Mouse (Mus musculus): ENCODE measurements at regions not wholly inside any gene's neighbourhood (a gene's known extent, or its start where the extent isn't known, plus 50 kb on each side); places are given as distances from the start of the nearest gene placed in this dataset.

GRCm38 (mm10) chr6:118301880-118302782 lies 104.6 kb upstream of the Ret start:
- TF ChIP-seq POLR2A (IDR thresholded peaks at IDR 0.05; ENCODE audit: insufficient read depth, low read depth, low read length) (no peak), CTCF (IDR thresholded peaks at IDR 0.05) (no peak)

Measured in heart, adult 2 months (tissue).